13 mouse cellular contexts compared by ENCODE assay signal in genomic region chr4:141236856-141237255, GRCm38 (mm10).
"Had no signal": no experiment of that assay in that cellular context is flagged by ENCODE, and none has a peak within 500 bp of the region (broad histone marks: within the 10 kb centered on the region; RNA-seq: fewer than 3 reads in every experiment).

No protein-coding gene starts in this region.

- H3K27ac ChIP-seq: kidney, postnatal 0 days; limb, embryonic 13.5 days; liver, embryonic 15.5 days; midbrain, embryonic 10.5 days had no signal

- H3K4me2 ChIP-seq: limb, embryonic 13.5 days; liver, embryonic 15.5 days; lung, embryonic 14.5 days had no signal

- DNase-seq: kidney, adult 11 months; kidney, adult 9 months; kidney, postnatal 36 days; layer of hippocampus, adult 9-11 months; layer of hippocampus, postnatal 36 days; lung, embryonic 14.5 days; midbrain, embryonic 14.5 days; right cerebral cortex, postnatal 25 days; thymus, postnatal 36 days had no signal

- H3K4me3 ChIP-seq: limb, embryonic 13.5 days; liver, embryonic 15.5 days; midbrain, embryonic 10.5 days had no signal

- H3K36me3 ChIP-seq: limb, embryonic 13.5 days; liver, embryonic 15.5 days; midbrain, embryonic 10.5 days had no signal
